Mouse (Mus musculus): ENCODE data around the gene Aff3.

The Aff3 gene

GRCm38 (mm10) chr1:38393516-38393915 is 271.2 kb downstream of the Aff3 start:
- DNase-seq (ENCODE audit: low read depth, low spot score) = no peak

GRCm38 (mm10) chr1:38392928-38393327 is 271.8 kb downstream of the Aff3 start:
- DNase-seq (ENCODE audit: low read depth, low spot score) = peak; percentile 51

DNA sequence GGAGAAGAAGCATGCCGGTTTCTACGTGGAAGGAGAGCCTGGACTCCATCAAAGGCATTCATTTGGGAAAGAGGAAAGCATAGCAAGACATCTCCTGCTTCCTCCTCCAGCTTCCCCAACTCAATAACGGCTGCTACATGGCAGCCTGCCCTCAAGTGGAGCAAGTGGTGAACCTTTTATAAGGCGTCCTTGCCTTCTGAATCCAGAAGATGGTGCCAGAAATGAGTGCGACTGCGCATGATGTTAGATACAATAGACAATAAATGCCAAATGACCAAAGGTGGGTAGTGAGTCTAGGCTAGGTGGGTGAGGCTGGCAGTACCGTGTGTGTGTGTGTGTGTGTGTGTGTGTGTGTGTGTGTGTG is 273.9 kb downstream of the Aff3 start:
- DNase-seq (ENCODE audit: low read depth, low spot score) = no peak

GRCm38 (mm10) chr1:38390235-38390885 is 274.4 kb downstream of the Aff3 start:
- DNase-seq (ENCODE audit: low read depth, low spot score) = no peak

DNA sequence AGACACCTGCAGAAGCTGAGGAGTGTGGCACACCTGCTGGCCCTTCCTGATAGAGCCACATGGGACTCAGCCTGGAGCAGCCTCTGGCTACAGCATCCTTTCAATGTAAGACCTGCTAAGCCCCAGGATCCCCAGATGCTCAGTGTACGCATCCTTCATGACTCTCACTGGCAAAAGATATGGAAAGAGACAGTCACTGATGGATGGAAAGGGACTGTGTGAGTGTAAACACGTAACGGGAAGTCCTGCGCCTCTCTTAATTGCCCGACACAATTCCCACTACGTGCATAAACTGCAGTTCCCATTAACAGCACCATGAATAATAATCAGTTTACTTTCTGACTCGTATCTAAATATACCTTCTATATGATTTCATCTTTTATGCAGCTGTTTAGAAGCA is 275.2 kb downstream of the Aff3 start:
- DNase-seq (ENCODE audit: low read depth, low spot score) = no peak

- DNase-seq (ENCODE audit: low read depth, low spot score) = no peak
These were observed 276.3 kb downstream of the Aff3 start for GRCm38 (mm10) chr1:38388466-38388865.

DNA sequence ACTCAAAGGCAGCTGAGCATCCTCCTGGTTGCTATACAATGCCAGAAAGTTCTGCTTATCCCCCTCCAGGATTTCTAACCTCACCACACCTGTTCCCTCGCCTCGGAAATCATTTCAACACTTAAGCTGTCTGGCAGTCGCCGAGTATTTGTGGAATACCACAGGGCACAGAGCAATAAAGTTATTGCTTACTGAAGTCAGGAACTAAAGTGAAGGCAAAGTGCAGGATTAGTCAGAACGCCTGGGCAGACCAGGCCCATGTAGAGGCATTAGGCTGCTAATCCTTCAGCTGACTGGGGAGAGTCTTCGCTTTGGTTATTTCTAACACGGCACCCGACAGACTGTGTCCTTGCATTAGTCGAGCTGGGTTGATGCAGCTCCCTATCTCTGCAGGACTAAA is 277.3 kb downstream of the Aff3 start:
- DNase-seq (ENCODE audit: low read depth, low spot score) = no peak

GRCm38 (mm10) chr1:38384457-38385121 is 280.2 kb downstream of the Aff3 start:
- DNase-seq (ENCODE audit: low read depth, low spot score) = no peak

DNA sequence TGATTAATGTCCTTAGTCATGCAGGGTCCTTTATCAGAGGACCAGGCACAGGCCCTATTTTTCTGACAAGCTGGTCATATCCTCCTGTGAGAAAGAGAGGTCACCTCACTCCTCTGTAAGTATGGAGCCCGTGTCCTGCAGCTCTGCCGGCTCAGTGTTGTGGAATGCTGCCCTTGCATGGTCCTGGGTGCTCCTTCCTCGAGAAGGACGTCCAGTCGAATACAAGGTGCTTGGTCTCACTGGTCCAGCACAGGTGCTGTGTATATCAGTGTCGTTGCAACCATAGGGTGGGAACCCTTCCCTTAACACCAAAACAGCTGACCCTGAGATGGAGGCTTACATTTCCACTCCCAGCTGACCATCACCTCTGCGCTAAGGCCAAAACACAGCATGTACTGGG is 280.7 kb downstream of the Aff3 start:
- no peak for DNase-seq (ENCODE audit: low read depth, low spot score)

GRCm38 (mm10) chr1:38382683-38383082 is 282.1 kb downstream of the Aff3 start:
- no peak for DNase-seq (ENCODE audit: low read depth, low spot score)

- no peak for DNase-seq (ENCODE audit: low read depth, low spot score)
These were observed 286.8 kb downstream of the Aff3 start for GRCm38 (mm10) chr1:38377930-38378329.

DNA sequence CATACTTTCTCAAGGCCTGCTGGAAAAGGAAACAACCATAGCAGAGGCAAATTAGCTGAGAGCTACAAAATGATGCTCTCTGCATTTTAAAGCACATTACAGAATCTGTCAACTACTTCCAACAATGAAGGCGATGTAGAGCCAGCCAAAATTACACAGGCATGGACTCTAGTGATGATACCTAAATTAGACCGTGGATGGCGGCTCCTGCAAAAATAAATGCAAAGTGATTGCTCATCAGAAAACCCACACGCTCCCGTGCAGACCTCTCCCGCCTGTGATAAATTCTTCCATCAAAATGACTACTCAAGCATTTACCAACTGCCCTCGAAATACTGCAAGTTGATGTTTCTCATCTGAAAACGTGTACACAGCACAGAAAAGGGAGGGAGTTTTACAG is 295.6 kb downstream of the Aff3 start:
- DNase-seq (ENCODE audit: low read depth, low spot score) = no peak

- DNase-seq (ENCODE audit: low read depth, low spot score) = no peak
These were observed 296.6 kb downstream of the Aff3 start for GRCm38 (mm10) chr1:38368081-38368689.

DNA sequence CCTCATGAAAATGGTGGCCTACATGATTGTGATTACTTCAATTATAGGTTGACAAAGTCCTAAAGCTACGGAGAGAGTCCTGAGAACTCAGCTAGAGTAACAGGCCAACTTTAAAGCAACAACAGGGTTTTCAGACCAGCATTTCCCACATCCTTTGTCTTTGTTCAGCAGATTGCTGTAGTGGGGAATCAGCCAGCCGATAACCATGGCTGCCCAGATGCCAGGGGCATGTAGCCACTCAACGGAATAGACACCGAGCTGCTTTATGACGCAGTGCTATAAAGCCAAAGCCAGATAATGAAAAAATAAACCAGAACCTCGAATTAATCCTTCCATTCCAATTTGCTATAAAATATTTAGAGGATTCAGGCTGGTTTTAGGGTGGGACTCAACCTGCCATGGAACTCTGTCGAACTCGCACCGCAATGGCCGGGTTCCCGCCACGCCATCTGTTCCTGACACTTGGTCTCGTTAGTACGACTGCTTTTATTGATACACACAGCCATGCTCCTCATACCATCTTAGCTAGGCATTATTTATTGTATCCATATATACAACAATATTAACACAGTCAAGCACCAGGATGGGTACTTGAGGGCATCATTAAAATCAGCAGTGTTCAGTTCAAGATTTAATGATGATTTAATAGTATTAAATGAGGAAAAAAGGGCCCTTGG is 297.2 kb downstream of the Aff3 start:
- DNase-seq (ENCODE audit: low read depth, low spot score) = no peak

DNA sequence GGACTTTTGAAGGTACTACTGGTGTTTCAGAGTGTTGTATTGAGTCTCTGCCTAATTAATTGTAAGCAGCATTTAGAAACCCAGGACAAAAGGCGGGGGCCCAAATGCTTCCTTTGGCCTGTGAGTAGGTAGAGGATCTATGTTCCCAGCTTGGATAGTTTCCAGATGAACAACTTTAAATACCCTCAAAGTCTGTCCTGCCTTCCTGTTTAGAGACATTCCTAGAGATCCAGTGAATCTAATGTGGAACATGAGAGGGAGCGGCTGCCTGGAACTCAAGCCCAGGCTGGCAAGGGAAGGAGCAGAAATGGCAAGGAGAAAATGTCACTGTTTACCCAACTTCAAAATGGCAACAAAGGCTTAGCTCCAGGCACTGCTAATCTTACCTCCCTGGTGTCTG is 300.9 kb downstream of the Aff3 start:
- no peak for DNase-seq (ENCODE audit: low read depth, low spot score)

DNA sequence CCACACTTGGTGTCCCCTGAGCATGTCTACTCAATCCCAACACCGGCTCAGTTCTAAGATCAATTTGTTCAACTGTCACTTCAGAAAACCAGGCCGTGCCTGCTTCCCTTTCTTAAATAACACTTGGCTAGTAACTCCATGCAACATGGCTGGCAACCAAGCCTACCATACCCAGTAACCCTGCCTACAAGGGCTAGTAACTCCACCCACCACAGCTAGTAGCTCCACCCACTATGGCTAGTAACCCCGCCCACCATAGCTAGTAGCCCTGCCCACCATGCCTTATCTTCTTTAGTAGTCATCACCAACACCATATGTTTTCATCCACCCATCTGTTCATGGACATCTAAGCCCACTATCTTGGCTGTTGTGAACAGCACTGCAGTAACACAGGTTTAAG is 302.5 kb downstream of the Aff3 start:
- no peak for DNase-seq (ENCODE audit: low read depth, low spot score)

GRCm38 (mm10) chr1:38358797-38359349 is 305.9 kb downstream of the Aff3 start:
- DNase-seq (ENCODE audit: low read depth, low spot score) = no peak

DNA sequence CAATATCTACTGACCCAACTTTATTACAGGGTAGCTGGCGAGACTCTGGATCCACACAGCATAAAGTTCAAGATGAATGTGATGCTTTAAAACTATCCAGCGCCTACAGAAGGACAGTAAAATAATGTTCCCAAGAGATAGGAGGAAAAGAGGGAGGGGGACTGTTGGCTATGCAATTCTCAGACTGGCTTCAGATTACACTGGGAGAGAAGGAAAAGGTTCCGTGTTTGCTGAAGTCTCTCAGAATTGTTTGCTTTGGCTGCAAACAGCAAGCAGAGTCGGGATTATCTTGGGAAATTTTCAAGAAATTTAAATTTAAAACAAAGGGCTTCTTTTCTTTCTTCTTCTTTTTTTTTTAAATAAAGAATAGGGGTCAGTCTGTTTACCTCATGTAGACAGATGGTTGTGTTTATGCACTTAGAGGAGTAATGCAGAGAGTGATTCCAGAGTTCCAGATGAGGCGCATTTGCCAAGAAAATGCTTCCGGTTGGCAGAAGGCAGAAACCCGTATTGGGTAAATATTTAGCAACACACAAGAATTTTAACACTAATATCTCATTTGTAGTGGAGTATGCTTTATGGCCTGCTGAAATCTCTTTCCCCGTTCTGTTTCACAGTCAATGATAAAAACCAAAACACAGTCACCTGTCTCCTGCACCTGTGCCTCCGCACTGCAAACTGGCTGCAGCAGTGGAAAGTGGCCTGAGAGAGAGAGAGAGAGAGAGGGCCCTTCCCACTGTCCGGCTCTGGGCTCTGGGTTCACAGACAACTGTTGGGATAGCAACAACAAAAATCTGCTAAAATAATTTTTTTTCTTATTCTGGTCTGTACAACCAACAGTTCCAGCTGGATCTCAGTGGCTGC is 306.6 kb downstream of the Aff3 start:
- no peak for DNase-seq (ENCODE audit: low read depth, low spot score)

DNA sequence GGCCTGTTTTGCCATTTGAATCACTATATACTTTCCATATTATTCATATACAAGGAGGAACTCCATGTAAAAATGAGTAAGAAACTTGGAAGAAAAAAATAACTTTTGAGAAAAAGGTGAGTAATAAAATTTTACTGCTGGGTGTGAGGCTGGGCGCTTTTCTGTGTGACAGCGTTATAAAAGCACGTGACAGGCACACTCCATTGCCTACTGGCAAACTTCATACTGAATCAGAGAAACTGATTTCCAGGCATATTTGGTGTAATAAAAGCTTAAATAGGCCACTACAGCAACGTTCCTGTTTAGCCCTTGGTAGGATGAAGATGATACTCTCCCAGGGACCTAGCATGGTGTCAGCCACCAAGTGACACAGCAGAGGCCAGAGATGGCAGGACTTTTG is 310.2 kb downstream of the Aff3 start:
- DNase-seq (ENCODE audit: low read depth, low spot score) = no peak

DNA sequence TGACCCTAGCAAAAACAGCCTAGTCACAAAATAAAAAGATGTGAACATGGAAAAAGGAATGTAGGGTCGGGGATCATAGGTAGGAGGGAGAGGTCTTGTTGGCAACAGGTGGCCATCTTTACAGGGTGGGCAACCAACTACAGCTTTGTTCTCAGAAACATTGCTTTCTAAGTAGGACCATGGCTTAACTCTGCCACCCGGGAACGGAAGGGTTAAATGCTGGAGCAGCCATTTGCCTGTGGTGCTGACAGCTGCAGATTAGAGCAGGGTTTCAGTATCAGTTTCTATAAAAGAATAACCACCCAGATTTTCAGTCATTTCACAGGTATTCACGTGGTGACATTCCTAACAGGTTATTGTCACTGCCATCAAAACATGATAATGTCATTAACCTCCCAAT is 317.4 kb downstream of the Aff3 start:
- no peak for DNase-seq (ENCODE audit: low read depth, low spot score)

- no peak for DNase-seq (ENCODE audit: low read depth, low spot score)
These were observed 330.5 kb downstream of the Aff3 start for GRCm38 (mm10) chr1:38334206-38334605.
